Mouse (Mus musculus) naive thymus-derived CD4-positive, alpha-beta T cell, adult 2 months (primary cell): ENCODE data around the gene Slc20a1.

Experiments used
- DNase-seq: peaks from one replicate; pipeline ENCODE4 v3.0.0-alpha.2; 2011; ENCODE audit warnings: low read depth

Slc20a1 gene

GRCm38 (mm10) chr2:129198436-129199327 lies at the start of gene Slc20a1:
TSS of gene Slc20a1 (plus strand) at chr2:129198764.
- peak; percentile 99 for DNase-seq

- no peak for DNase-seq
These were observed 49.7 kb upstream of the Slc20a1 start for GRCm38 (mm10) chr2:129148836-129149235.

GRCm38 (mm10) chr2:129150386-129150785 lies 48.2 kb upstream of the Slc20a1 start:
- no peak for DNase-seq

GRCm38 (mm10) chr2:129151111-129151510 lies 47.5 kb upstream of the Slc20a1 start:
- no peak for DNase-seq

GRCm38 (mm10) chr2:129152751-129153150 lies 45.8 kb upstream of the Slc20a1 start:
- no peak for DNase-seq

- DNase-seq, result no peak
These were observed 33.7 kb upstream of the Slc20a1 start for GRCm38 (mm10) chr2:129164815-129165214.

GRCm38 (mm10) chr2:129166466-129167463 lies 31.8 kb upstream of the Slc20a1 start:
- DNase-seq, result no peak

- no peak for DNase-seq
These were observed 25.2 kb upstream of the Slc20a1 start for GRCm38 (mm10) chr2:129173386-129173785.

GRCm38 (mm10) chr2:129174474-129174873 lies 24.1 kb upstream of the Slc20a1 start:
- peak; percentile 79 for DNase-seq

GRCm38 (mm10) chr2:129175636-129176035 lies 22.9 kb upstream of the Slc20a1 start:
- peak; percentile 40 for DNase-seq

GRCm38 (mm10) chr2:129176676-129177420 lies 21.7 kb upstream of the Slc20a1 start:
- DNase-seq, result peak; percentile 27

GRCm38 (mm10) chr2:129177661-129178060 lies 20.9 kb upstream of the Slc20a1 start:
- no peak for DNase-seq

- peak; percentile 39 for DNase-seq
These were observed 20.2 kb upstream of the Slc20a1 start for GRCm38 (mm10) chr2:129178182-129178908.

GRCm38 (mm10) chr2:129179946-129180853 lies 18.4 kb upstream of the Slc20a1 start:
- DNase-seq, result peak; percentile 87

- no peak for DNase-seq
These were observed 17.1 kb upstream of the Slc20a1 start for GRCm38 (mm10) chr2:129181509-129181908.

GRCm38 (mm10) chr2:129182412-129182811 lies 16.2 kb upstream of the Slc20a1 start:
- DNase-seq, result no peak

- peak; percentile 88 for DNase-seq
These were observed 15.0 kb upstream of the Slc20a1 start for GRCm38 (mm10) chr2:129183561-129184031.

GRCm38 (mm10) chr2:129184853-129185252 lies 13.7 kb upstream of the Slc20a1 start:
- DNase-seq, result peak; percentile 24

GRCm38 (mm10) chr2:129185611-129186290 lies 12.8 kb upstream of the Slc20a1 start:
- DNase-seq, result peak; percentile 58
